Mouse (Mus musculus): ENCODE results near the gene Limd1. TPM values are rescaled to one million over a fixed set of nuclear protein-coding genes. Genes with fewer than 3 reads are reported as not detected.

The Limd1 gene
- polyA plus RNA-seq, 1 experiment, result 15.4 TPM

- no peak for DNase-seq (ENCODE audit: low read depth)
- TF ChIP-seq POLR2A (IDR thresholded peaks at IDR 0.05; ENCODE audit: borderline replicate concordance, extremely low read depth, insufficient read depth, insufficient read length, poor library complexity, severe bottlenecking) (no peak), CTCF (IDR thresholded peaks at IDR 0.05; ENCODE audit: borderline replicate concordance, extremely low read depth, insufficient read depth, insufficient read length) (no peak)
These were observed 59.7 kb downstream of the Limd1 start for GRCm38 (mm10) chr9:123538189-123538588.

GRCm38 (mm10) chr9:123539093-123539492, 60.6 kb downstream of the Limd1 start:
- TF ChIP-seq POLR2A (IDR thresholded peaks at IDR 0.05; ENCODE audit: borderline replicate concordance, extremely low read depth, insufficient read depth, insufficient read length, poor library complexity, severe bottlenecking) (no peak), CTCF (IDR thresholded peaks at IDR 0.05; ENCODE audit: borderline replicate concordance, extremely low read depth, insufficient read depth, insufficient read length) (no peak)

GRCm38 (mm10) chr9:123539823-123540222, 61.3 kb downstream of the Limd1 start:
- no peak for DNase-seq (ENCODE audit: low read depth)
- TF ChIP-seq CTCF (IDR thresholded peaks at IDR 0.05; ENCODE audit: borderline replicate concordance, extremely low read depth, insufficient read depth, insufficient read length) (no peak), POLR2A (IDR thresholded peaks at IDR 0.05; ENCODE audit: borderline replicate concordance, extremely low read depth, insufficient read depth, insufficient read length, poor library complexity, severe bottlenecking) (no peak)

More at GRCm38 (mm10) chr9:123539093-123539492, 60.6 kb downstream of the Limd1 start:
- DNase-seq (ENCODE audit: low read depth), result peak; percentile 5

GRCm38 (mm10) chr9:123554599-123554998, 76.1 kb downstream of the Limd1 start:
- DNase-seq (ENCODE audit: low read depth), result peak; percentile 50
- TF ChIP-seq POLR2A (IDR thresholded peaks at IDR 0.05; ENCODE audit: borderline replicate concordance, extremely low read depth, insufficient read depth, insufficient read length, poor library complexity, severe bottlenecking) (no peak), CTCF (IDR thresholded peaks at IDR 0.05; ENCODE audit: borderline replicate concordance, extremely low read depth, insufficient read depth, insufficient read length) (no peak)

Other genes with a start within 250 kb of the Limd1 start
- gene Tmem158, start 217.9 kb upstream of the Limd1 start, polyA plus RNA-seq (2012; rRNA removed), result 47.3 and 54.0 TPM in 2 replicates
- gene Lars2, start 111.8 kb upstream of the Limd1 start, polyA plus RNA-seq (2012; rRNA removed), result 356 and 1,494 TPM in 2 replicates
- 25.0 and 26.2 TPM in 2 replicates for gene Sacm1l, start 51.1 kb downstream of the Limd1 start, polyA plus RNA-seq (2012; rRNA removed)
- 0.19 and 0.33 TPM in 2 replicates for gene Slc6a20b, start 153.9 kb downstream of the Limd1 start, polyA plus RNA-seq (2012; rRNA removed)
- 0.15 and 0.25 TPM in 2 replicates for gene Ccr9, start 199.7 kb downstream of the Limd1 start, polyA plus RNA-seq (2012; rRNA removed)
- 6.1 and 8.7 TPM in 2 replicates for gene Slc6a20a, start 200.2 kb downstream of the Limd1 start, polyA plus RNA-seq (2012; rRNA removed)
- 19.1 and 19.5 TPM in 2 replicates for gene Lztfl1, start 239.0 kb downstream of the Limd1 start, polyA plus RNA-seq (2012; rRNA removed)

Data from brain, embryonic 14.5 days (tissue).